Mouse (Mus musculus) c-Kit-positive CD71-positive TER-119-positive erythroid progenitor cells, embryonic 14.5 days (primary cell): ENCODE results near the gene Dapl1.
A peak's percentile ranks its signal among the peaks of the same experiment; 100 is the strongest.

Experiments
- DNase-seq: peaks from one replicate; pipeline ENCODE4 v3.0.0-alpha.2; 2013; ENCODE audit warnings: low spot score

Dapl1 gene

DNA sequence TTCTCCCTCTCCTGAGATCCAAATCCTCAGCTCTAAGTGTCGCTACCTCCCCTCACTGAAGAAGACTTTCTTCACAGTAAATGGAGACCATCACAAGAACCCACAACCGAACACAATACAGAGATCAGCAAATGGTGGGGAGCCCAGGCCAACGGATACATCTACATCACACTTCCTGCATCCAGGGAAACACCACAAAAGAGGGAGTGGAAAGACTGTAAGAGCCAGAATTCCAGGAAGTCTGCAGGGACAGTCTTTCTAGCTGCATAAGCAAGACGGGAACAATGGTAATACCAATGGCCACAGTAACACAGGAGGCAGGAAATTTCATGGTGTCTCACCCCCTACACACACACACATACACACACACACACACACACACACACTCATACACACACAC, 55.3 kb downstream of the Dapl1 start:
- no peak for DNase-seq

GRCm38 (mm10) chr2:59541121-59541887, 56.9 kb downstream of the Dapl1 start:
- peak; percentile 67 for DNase-seq

DNA sequence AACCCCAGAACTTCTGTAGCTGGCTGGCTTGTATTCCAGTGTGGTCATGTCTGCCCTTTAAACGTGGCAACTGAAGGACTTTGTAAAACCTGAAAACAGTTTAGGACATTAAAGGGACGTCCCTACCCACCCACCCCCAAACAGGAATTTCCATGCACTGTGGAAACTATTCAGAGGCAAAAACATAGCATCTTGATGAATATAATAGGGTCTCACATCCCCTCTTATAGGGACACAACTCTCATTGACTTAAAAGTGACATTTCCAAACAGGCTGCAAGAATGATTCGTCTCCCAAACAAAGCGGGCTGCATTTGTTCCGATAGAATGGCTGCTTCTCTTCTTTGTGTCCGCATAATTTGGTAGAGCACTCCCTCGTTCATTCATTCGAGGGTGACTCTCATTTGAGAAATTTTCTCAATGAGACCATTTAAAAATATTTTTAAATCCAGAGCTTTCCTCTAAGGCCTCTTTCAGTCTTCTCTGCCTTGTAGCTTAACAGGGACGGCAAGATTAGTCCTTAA, 59.2 kb downstream of the Dapl1 start:
- no peak for DNase-seq

DNA sequence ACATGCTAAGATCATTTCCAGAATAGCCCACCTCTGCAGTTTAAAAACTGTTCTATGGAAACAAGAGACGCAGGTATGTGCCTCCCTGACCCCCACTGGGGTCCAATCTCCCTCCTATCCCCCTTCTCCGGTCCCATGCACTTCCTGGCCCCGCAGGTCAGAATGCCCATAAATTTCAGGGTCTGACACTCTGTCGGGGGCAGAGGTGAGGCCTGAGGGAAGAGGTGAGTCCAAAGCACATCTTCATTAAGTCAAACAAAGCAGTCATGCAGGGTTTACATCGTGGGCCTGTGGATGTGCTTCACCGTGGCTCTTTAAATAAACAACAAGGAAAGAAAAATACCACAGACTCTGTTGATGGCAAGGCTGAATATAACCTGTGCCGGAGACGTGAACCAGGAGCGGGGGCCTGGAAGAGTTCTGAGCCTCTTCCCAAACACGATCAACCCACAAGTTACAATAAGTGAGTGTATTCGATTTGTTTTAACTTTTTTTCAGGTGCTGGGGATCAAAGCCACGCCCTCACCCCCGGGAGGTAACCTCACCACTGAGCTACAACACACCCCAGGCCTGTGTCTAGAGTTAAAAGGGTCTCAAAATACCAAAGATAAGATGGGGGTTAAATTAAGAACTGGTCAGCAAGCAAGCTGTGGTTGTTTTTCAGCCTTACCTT, 59.9 kb downstream of the Dapl1 start:
- no peak for DNase-seq

- DNase-seq: no peak
These were observed 60.5 kb downstream of the Dapl1 start for GRCm38 (mm10) chr2:59545001-59545400.

DNA sequence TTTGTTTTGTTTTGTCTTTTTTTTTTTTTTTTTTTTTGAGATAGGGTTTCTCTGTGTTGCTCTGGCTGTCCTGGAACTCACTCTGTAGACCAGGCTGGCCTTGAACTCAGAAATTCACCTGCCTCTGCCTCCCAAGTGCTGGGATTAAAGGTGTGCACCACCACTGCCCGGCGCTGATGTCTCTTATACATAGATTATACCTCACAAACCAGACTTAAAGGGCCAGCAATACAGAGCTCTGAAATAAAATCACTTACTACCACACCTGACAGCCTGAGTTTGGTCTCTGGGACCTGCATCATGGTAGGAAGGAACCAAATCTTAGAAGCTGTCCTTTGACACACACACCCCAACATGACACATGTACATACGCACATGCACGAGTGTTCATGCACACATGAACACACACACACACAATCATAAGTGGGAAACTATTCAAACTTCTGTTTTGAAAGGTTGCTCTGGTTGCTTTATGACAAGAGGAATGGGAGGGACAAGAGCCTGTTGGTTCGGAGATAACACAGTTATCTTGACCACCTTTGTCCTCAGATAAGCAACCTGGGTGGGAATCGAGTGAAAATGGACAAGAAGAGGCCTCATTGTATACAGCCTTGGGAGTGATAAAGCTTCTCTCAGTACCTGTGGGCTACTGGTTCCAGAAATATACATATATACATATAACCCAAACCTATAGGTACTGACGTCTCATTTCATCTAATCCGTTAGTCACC, 63.1 kb downstream of the Dapl1 start:
- DNase-seq: peak; percentile 43

DNA sequence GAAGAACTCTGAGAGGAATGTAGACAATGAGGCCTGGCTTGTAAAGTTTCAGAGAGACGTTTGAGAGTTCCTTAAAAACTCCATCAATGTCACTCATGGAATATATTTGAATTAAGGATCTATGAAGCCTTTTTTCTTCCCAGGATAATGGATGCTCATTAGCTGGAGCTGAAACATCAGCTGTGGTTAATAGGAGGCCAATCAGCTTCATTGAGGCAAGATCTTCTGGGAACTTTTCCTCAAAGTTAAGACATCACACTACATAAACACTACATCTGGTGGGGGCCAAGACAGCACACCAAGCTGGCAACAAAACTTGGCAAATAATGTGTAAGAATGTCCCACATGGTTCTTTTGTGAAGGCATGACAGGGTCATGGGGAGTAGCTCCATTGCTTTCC, 68.3 kb downstream of the Dapl1 start:
- no peak for DNase-seq

DNA sequence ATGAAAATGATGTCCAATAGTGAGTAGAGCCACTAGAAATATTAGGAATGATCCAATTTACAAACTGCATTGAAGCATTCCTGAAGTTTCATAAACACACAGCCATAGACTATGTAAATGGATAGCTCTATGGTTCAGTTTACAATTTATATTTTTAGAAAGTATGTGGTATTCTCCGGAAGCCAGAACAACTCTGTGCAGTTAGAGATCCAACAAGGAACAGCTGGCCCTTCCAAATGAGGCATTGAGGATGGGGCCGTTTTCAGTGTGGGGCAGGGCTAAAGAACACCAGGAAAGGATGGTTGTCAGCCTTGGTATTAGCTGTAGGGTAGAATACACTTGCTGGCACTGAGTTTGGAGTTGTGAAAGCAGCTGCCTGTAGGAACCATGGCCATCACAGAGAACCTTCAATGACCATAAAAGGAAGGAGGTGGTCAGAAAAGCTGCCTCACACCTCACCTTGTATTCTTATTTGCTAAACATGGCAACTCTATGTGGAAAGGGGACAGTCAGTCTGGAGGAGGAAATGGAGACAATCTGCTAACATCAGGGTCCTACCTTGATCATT, 70.0 kb downstream of the Dapl1 start:
- DNase-seq: no peak
